In the genomic region with DNA sequence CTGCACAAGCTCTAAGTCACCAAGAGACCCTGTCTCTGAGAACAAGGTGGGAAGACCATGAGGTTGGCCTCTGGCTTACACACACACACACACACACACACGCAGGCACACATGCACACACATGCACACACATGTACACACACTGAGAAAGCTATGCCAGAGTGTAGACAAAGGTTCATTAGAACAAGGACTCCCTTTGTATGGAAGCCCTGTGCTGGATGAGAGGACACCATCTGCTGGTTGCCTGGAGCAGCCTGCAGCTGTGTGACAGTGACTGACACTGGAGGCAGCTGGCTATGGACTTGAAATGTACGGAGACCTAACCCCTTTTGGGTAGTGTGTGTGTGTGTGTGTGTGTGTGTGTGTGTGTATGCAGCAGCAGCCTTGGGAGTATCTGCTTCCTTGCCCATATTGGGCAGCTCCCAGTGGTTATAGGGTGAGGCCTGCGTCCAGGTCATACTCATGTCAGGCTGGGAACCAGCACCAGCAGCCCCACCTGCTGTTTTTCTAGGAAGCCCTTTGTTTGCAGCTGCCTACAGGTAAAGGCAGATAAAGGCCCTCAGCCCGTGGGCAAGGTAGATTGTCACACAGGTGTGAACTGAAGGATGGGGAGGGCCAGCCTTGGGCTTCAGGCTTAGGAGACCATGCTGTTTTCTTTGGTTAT, we compare ENCODE assay signal across 8 mouse cellular contexts. TPM values are rescaled to one million over a fixed set of nuclear protein-coding genes. Genes with fewer than 3 reads are reported as not detected.
A peak's percentile ranks its signal among the peaks of the same experiment; 100 is the strongest.
DNase-seq lines count a peak whose midpoint lies in the region; ATAC-seq and TF ChIP-seq lines count a peak whose summit lies in the region.

No protein-coding gene starts in this region.

- TF ChIP-seq POLR2A in cortical plate, adult 2 months (IDR thresholded peaks at IDR 0.05; ENCODE audit: extremely low read depth, insufficient read depth, low read length), result no peak

- no peak for DNase-seq in kidney, postnatal 0 days (ENCODE audit: low spot score)
- DNase-seq in kidney, adult 11 months, result no peak
- no peak for DNase-seq in urinary bladder, postnatal 14 days (ENCODE audit: low spot score)
- DNase-seq in adrenal gland, postnatal 4 days (ENCODE audit: low spot score in 2 of 2), result no peak
- DNase-seq in cerebellum, postnatal 36 days, result no peak

- H3K4me3 ChIP-seq in kidney, postnatal 0 days (replicated peaks; ENCODE audit: low read depth, low read length), result no peak overlapping the region
- H3K4me3 ChIP-seq in cortical plate, adult 2 months (ENCODE audit: insufficient read depth, low read length), result no peak overlapping the region
- no peak overlapping the region for H3K4me3 ChIP-seq in intestine, embryonic 16.5 days (ENCODE audit: low read length)
- H3K4me3 ChIP-seq in neural tube, embryonic 15.5 days (replicated peaks), result no peak overlapping the region

- peak overlapping the region; percentile 54 for H3K27ac ChIP-seq in kidney, postnatal 0 days
- H3K27ac ChIP-seq in cortical plate, adult 2 months (ENCODE audit: insufficient read depth, low read length), result no peak overlapping the region
- H3K27ac ChIP-seq in intestine, embryonic 16.5 days (ENCODE audit: low read length), result peak overlapping the region; percentile 29; the same call in 1 of the 2 replicates
- peak overlapping the region; percentile 79 for H3K27ac ChIP-seq in neural tube, embryonic 15.5 days (replicated peaks)

- H3K27me3 ChIP-seq in kidney, postnatal 0 days (ENCODE audit: insufficient read depth, low read length), result no peaks in the 10 kb centered on the region
- no peaks in the 10 kb centered on the region for H3K27me3 ChIP-seq in intestine, embryonic 16.5 days (replicated peaks; ENCODE audit: control insufficient read depth, insufficient read depth, low read length)
- no peaks in the 10 kb centered on the region for H3K27me3 ChIP-seq in neural tube, embryonic 15.5 days (replicated peaks)

- H3K4me2 ChIP-seq in kidney, postnatal 0 days (ENCODE audit: low read length), result no peak overlapping the region
- no peak overlapping the region for H3K4me2 ChIP-seq in intestine, embryonic 16.5 days (ENCODE audit: low read depth, low read length)
- H3K4me2 ChIP-seq in neural tube, embryonic 15.5 days, result no peak overlapping the region

- no peaks in the 10 kb centered on the region for H3K9me3 ChIP-seq in kidney, postnatal 0 days (replicated peaks; ENCODE audit: low read length)
- H3K9me3 ChIP-seq in intestine, embryonic 16.5 days (ENCODE audit: control insufficient read depth, low read length), result no peaks in the 10 kb centered on the region
- H3K9me3 ChIP-seq in neural tube, embryonic 15.5 days (replicated peaks), result no peaks in the 10 kb centered on the region

- H3K36me3 ChIP-seq in kidney, postnatal 0 days (ENCODE audit: insufficient read depth, low read length), result no peaks in the 10 kb centered on the region
- no peaks in the 10 kb centered on the region for H3K36me3 ChIP-seq in intestine, embryonic 16.5 days (ENCODE audit: control insufficient read depth, insufficient read depth, low read length)
- H3K36me3 ChIP-seq in neural tube, embryonic 15.5 days, result no peaks in the 10 kb centered on the region

- H3K9ac ChIP-seq in kidney, postnatal 0 days (ENCODE audit: low read depth, low read length), result 0 out of 2 replicates have a peak overlapping the region, but pooled peaks have one; percentile 3
- H3K9ac ChIP-seq in intestine, embryonic 16.5 days (ENCODE audit: low read depth, low read length), result no peak overlapping the region
- no peak overlapping the region for H3K9ac ChIP-seq in neural tube, embryonic 15.5 days (replicated peaks)

- WGBS in kidney, postnatal 0 days, result 58% methylated on average over 4 of the region's 4 CpGs
- WGBS in intestine, embryonic 16.5 days, result 53% methylated on average over 4 of the region's 4 CpGs
- whole genome bisulfite sequencing in neural tube, embryonic 15.5 days, result 55% methylated on average over 4 of the region's 4 CpGs

- ATAC-seq in kidney, postnatal 0 days (replicated peaks; ENCODE audit: low FRiP score, low read depth), result no peak
- ATAC-seq in intestine, embryonic 16.5 days, result peak; percentile 46
- no peak for ATAC-seq in neural tube, embryonic 15.5 days (ENCODE audit: low FRiP score)

- H3K4me1 ChIP-seq in kidney, postnatal 0 days (replicated peaks; ENCODE audit: insufficient read depth, low read length), result peaks cover 32% of the 10 kb centered on the region
- peaks cover 15% of the 10 kb centered on the region for H3K4me1 ChIP-seq in cortical plate, adult 2 months (ENCODE audit: control insufficient read depth, insufficient read depth, low read length)
- H3K4me1 ChIP-seq in intestine, embryonic 16.5 days (ENCODE audit: control insufficient read depth, insufficient read depth, low read length), result peaks cover 44% of the 10 kb centered on the region
- peaks cover 81% of the 10 kb centered on the region for H3K4me1 ChIP-seq in neural tube, embryonic 15.5 days

- peak; percentile 55 for TF ChIP-seq CTCF in kidney, postnatal 0 days (IDR thresholded peaks at IDR 0.05; ENCODE audit: low read depth)
- TF ChIP-seq CTCF in cortical plate, adult 2 months (IDR thresholded peaks at IDR 0.05; ENCODE audit: extremely low read depth, insufficient read depth, low read length), result 0 out of 2 replicates have a peak, but pooled peaks have one; percentile 20

RNA-seq across cellular contexts. Expression of a gene that starts 55.4 kb away (rescaled TPM):
- 60.3 and 60.6 TPM in 2 replicates for polyA plus RNA-seq in kidney, postnatal 0 days (2015; fragmentation: Nextera tagmentation; extraction: Ambion mirVana)
- polyA plus RNA-seq in cortical plate, adult 2 months (2012; rRNA removed), result 24.3 and 25.3 TPM in 2 replicates
- polyA plus RNA-seq in intestine, embryonic 16.5 days (2015; fragmentation: Nextera tagmentation; extraction: Ambion mirVana), result 35.1 and 35.9 TPM in 2 replicates
- 59.7 and 62.7 TPM in 2 replicates for polyA plus RNA-seq in neural tube, embryonic 15.5 days (2015; fragmentation: Nextera tagmentation; extraction: Ambion mirVana)
- total RNA-seq in adrenal gland, postnatal 4 days (2021), result 10 to 100 TPM; 65.3 to 81.1 TPM
